Mouse (Mus musculus) midbrain, embryonic 14.5 days (tissue): Measurements from ENCODE around the gene Maco1. TPM values are rescaled to one million over a fixed set of nuclear protein-coding genes. Genes with fewer than 3 reads are reported as not detected.
A peak's percentile ranks its signal among the peaks of the same experiment; 100 is the strongest.

Experiments
- ATAC-seq: fragments of 200-750 bp; cut with Nextera tagmentation; 2 replicates; pipeline ENCODE4 v1.8.0; 2017; ENCODE audit warnings: moderate number of reproducible peaks, moderate library complexity; ENCODE audit not compliant: low FRiP score, low TSS enrichment
- DNase-seq: peaks from one replicate; pipeline ENCODE4 v3.0.0-alpha.2; 2015
- H3K27ac ChIP-seq: fragments of 300-500 bp; sonication (generic); replicated peaks from 2 replicates; pipeline ENCODE4 v1.5.1; 2014; ENCODE audit warnings: mild to moderate bottlenecking, low read depth, low read length, moderate library complexity
- H3K27me3 ChIP-seq: fragments of 300-500 bp; sonication (generic); 2 replicates; pipeline ENCODE4 v1.6.1; 2014; ENCODE audit warnings: low read length, control low read depth, mixed read lengths; ENCODE audit not compliant: control insufficient read depth, insufficient read depth
- H3K36me3 ChIP-seq: fragments of 300-500 bp; sonication (generic); 2 replicates; pipeline ENCODE4 v1.6.1; 2014; ENCODE audit warnings: low read length, control low read depth; ENCODE audit not compliant: control insufficient read depth, insufficient read depth
- H3K4me1 ChIP-seq: fragments of 300-500 bp; sonication (generic); 2 replicates; pipeline ENCODE4 v1.6.1; 2014; ENCODE audit warnings: mild to moderate bottlenecking, antibody characterized with exemption, low read length, control low read depth; ENCODE audit not compliant: control insufficient read depth, insufficient read depth
- H3K4me2 ChIP-seq: fragments of 300-500 bp; sonication (generic); 2 replicates; pipeline ENCODE4 v1.6.1; 2014; ENCODE audit warnings: mild to moderate bottlenecking, low read length, moderate library complexity
- H3K4me3 ChIP-seq: fragments of 300-500 bp; sonication (generic); replicated peaks from 2 replicates; pipeline ENCODE4 v1.5.1; 2014; ENCODE audit warnings: low read depth, low read length
- H3K9ac ChIP-seq: fragments of 300-500 bp; sonication (generic); replicated peaks from 2 replicates; pipeline ENCODE4 v1.6.1; 2014; ENCODE audit warnings: mild to moderate bottlenecking, low read length, moderate library complexity
- H3K9me3 ChIP-seq: fragments of 300-500 bp; sonication (generic); 2 replicates; pipeline ENCODE4 v1.6.1; 2016; ENCODE audit warnings: low read length, control low read depth, mixed read lengths; ENCODE audit not compliant: control insufficient read depth
- WGBS: fragments of 180-500 bp; shearing (Covaris S2); extraction: QIAGEN DNeasy Blood & Tissue Kit; methylation state at CpG from one replicate; pipeline ENCODE4 v1.1.7; 2014; 5-methylcytosine and 5-hydroxymethylcytosine counted together
- polyA plus RNA-seq: library from polyadenylated mRNA; unstranded; fragments of >200 nt; fragmentation: Nextera tagmentation; extraction: Ambion mirVana; gene quantifications from 2 replicates; pipeline ENCODE4 v1.2.1, GENCODE M21; 2014

Maco1 gene
- 100 and 102 TPM in 2 replicates for polyA plus RNA-seq

- Histone ChIP-seq H3K4me1 (peaks cover 20% of the 10 kb centered on the region), H3K4me3 (peak within 1 kb of the TSS; percentile 98), H3K9ac (peak within 1 kb of the TSS; percentile 100), H3K9me3 (no peaks in the 10 kb centered on the region), H3K36me3 (no peaks in the 10 kb centered on the region), H3K4me2 (peak within 1 kb of the TSS; percentile 59), H3K27ac (peak within 1 kb of the TSS; percentile 98), H3K27me3 (peaks cover 10% of the 10 kb centered on the region)
- peak; percentile 99 for DNase-seq
- ATAC-seq: peak; percentile 97
- WGBS: under 1% methylated on average over 38 of the region's 38 CpGs
Measured at GRCm38 (mm10) chr4:134853259-134853636, at the start of gene Maco1. Gene Maco1 (minus strand): TSS chr4:134853345.

- Histone ChIP-seq H3K27me3 (no peaks in the 10 kb centered on the region), H3K9me3 (no peaks in the 10 kb centered on the region), H3K36me3 (peaks cover 97% of the 10 kb centered on the region), H3K4me3 (no peak overlapping the region), H3K9ac (no peak overlapping the region), H3K27ac (no peak overlapping the region), H3K4me1 (no peaks in the 10 kb centered on the region), H3K4me2 (no peak overlapping the region)
- ATAC-seq: no peak
- DNase-seq: no peak
- 95% methylated on average over 8 of the region's 8 CpGs for WGBS
Measured at GRCm38 (mm10) chr4:134901126-134901525, 48.0 kb upstream of the Maco1 start.

GRCm38 (mm10) chr4:134897256-134897655 is 44.1 kb upstream of the Maco1 start:
- WGBS: 87% methylated on average over 6 of the region's 6 CpGs
- no peaks in the 10 kb centered on the region for H3K9me3 ChIP-seq
- H3K4me2 ChIP-seq: no peak overlapping the region
- ATAC-seq: no peak
- no peak overlapping the region for H3K27ac ChIP-seq
- H3K9ac ChIP-seq: no peak overlapping the region
- H3K36me3 ChIP-seq: peaks cover 65% of the 10 kb centered on the region
- H3K27me3 ChIP-seq: no peaks in the 10 kb centered on the region
- H3K4me1 ChIP-seq: no peaks in the 10 kb centered on the region
- DNase-seq: no peak
- no peak overlapping the region for H3K4me3 ChIP-seq

GRCm38 (mm10) chr4:134892096-134892495 is 39.0 kb upstream of the Maco1 start:
- no peaks in the 10 kb centered on the region for H3K27me3 ChIP-seq
- no peak overlapping the region for H3K4me3 ChIP-seq
- H3K9me3 ChIP-seq: no peaks in the 10 kb centered on the region
- DNase-seq (no peak), ATAC-seq (no peak)
- WGBS: 77% methylated on average over 6 of the region's 6 CpGs
- no peak overlapping the region for H3K9ac ChIP-seq
- H3K4me2 ChIP-seq: no peak overlapping the region
- no peak overlapping the region for H3K27ac ChIP-seq
- no peaks in the 10 kb centered on the region for H3K4me1 ChIP-seq
- peaks cover 15% of the 10 kb centered on the region for H3K36me3 ChIP-seq

GRCm38 (mm10) chr4:134884364-134884763 is 31.2 kb upstream of the Maco1 start:
- Histone ChIP-seq H3K27me3 (no peaks in the 10 kb centered on the region), H3K4me2 (no peak overlapping the region), H3K4me1 (no peaks in the 10 kb centered on the region), H3K36me3 (no peaks in the 10 kb centered on the region), H3K9ac (no peak overlapping the region), H3K4me3 (no peak overlapping the region), H3K9me3 (no peaks in the 10 kb centered on the region), H3K27ac (no peak overlapping the region)
- DNase-seq (no peak), ATAC-seq (no peak)
- 95% methylated on average over 4 of the region's 4 CpGs for WGBS

- 88% methylated on average over 10 of the region's 10 CpGs for WGBS
- no peak overlapping the region for H3K4me2 ChIP-seq
- ATAC-seq: no peak
- no peak for DNase-seq
- H3K36me3 ChIP-seq: no peaks in the 10 kb centered on the region
- no peak overlapping the region for H3K9ac ChIP-seq
- no peak overlapping the region for H3K4me3 ChIP-seq
- no peaks in the 10 kb centered on the region for H3K4me1 ChIP-seq
- no peaks in the 10 kb centered on the region for H3K9me3 ChIP-seq
- H3K27ac ChIP-seq: no peak overlapping the region
- no peaks in the 10 kb centered on the region for H3K27me3 ChIP-seq
Measured at GRCm38 (mm10) chr4:134883808-134884207, 30.7 kb upstream of the Maco1 start.

GRCm38 (mm10) chr4:134883266-134883665 is 30.1 kb upstream of the Maco1 start:
- H3K27me3 ChIP-seq: no peaks in the 10 kb centered on the region
- peak; percentile 33 for DNase-seq

GRCm38 (mm10) chr4:134880041-134880440 is 26.9 kb upstream of the Maco1 start:
- no peaks in the 10 kb centered on the region for H3K9me3 ChIP-seq
- H3K27me3 ChIP-seq: no peaks in the 10 kb centered on the region
- no peaks in the 10 kb centered on the region for H3K4me1 ChIP-seq
- DNase-seq: no peak
- H3K36me3 ChIP-seq: no peaks in the 10 kb centered on the region
- 30% methylated on average over 6 of the region's 6 CpGs for WGBS
- ATAC-seq: no peak
- H3K4me2 ChIP-seq: peak overlapping the region; percentile 60
- peak overlapping the region; percentile 24; the same call in 1 of the 2 replicates for H3K4me3 ChIP-seq
- no peak overlapping the region for H3K27ac ChIP-seq
- peak overlapping the region; percentile 16; the same call in 1 of the 2 replicates for H3K9ac ChIP-seq

More at GRCm38 (mm10) chr4:134883266-134883665, 30.1 kb upstream of the Maco1 start:
- H3K27ac ChIP-seq: no peak overlapping the region
- ATAC-seq: no peak
- H3K4me1 ChIP-seq: no peaks in the 10 kb centered on the region
- H3K9ac ChIP-seq: no peak overlapping the region
- H3K4me3 ChIP-seq: no peak overlapping the region
- no peaks in the 10 kb centered on the region for H3K36me3 ChIP-seq
- WGBS: 31% methylated on average over 7 of the region's 7 CpGs
- no peaks in the 10 kb centered on the region for H3K9me3 ChIP-seq
- H3K4me2 ChIP-seq: no peak overlapping the region

GRCm38 (mm10) chr4:134879410-134879981 is 26.4 kb upstream of the Maco1 start:
- WGBS: 1% methylated on average over 17 of the region's 17 CpGs
- H3K36me3 ChIP-seq: no peaks in the 10 kb centered on the region
- H3K9me3 ChIP-seq: no peaks in the 10 kb centered on the region
- no peaks in the 10 kb centered on the region for H3K27me3 ChIP-seq
- peak overlapping the region; percentile 24 for H3K4me3 ChIP-seq
- peak overlapping the region; percentile 16; the same call in 1 of the 2 replicates for H3K9ac ChIP-seq
- H3K4me1 ChIP-seq: no peaks in the 10 kb centered on the region
- no peak overlapping the region for H3K27ac ChIP-seq
- peak; percentile 87 for DNase-seq
- ATAC-seq: no peak
- peak overlapping the region; percentile 60 for H3K4me2 ChIP-seq
